In genomic region chr19:59239124-59239817, GRCm38 (mm10) we compare ENCODE assay signal across 7 mouse cellular contexts. TPM values are rescaled to one million over a fixed set of nuclear protein-coding genes. Genes with fewer than 3 reads are reported as not detected.
DNase-seq lines count a peak whose midpoint lies in the region; ATAC-seq and TF ChIP-seq lines count a peak whose summit lies in the region.

No protein-coding gene starts in this region.

- 19% methylated on average over 17 of the region's 17 CpGs for WGBS in kidney, adult 2 months
- WGBS in limb, embryonic 10.5 days, result 30% methylated on average over 17 of the region's 17 CpGs
- WGBS in midbrain, embryonic 16.5 days, result 23% methylated on average over 17 of the region's 17 CpGs

- no peak overlapping the region for H3K4me3 ChIP-seq in kidney, adult 2 months (ENCODE audit: insufficient read depth, low read depth, low read length)
- no peak overlapping the region for H3K4me3 ChIP-seq in limb, embryonic 10.5 days
- no peak overlapping the region for H3K4me3 ChIP-seq in midbrain, embryonic 16.5 days (ENCODE audit: low read depth, low read length)

- H3K9me3 ChIP-seq in limb, embryonic 10.5 days (replicated peaks), result no peaks in the 10 kb centered on the region
- H3K9me3 ChIP-seq in midbrain, embryonic 16.5 days (replicated peaks; ENCODE audit: control insufficient read depth, low read length, poor library complexity, severe bottlenecking), result no peaks in the 10 kb centered on the region

- no peaks in the 10 kb centered on the region for H3K36me3 ChIP-seq in kidney, adult 2 months (ENCODE audit: control insufficient read depth, insufficient read depth, low read length)
- H3K36me3 ChIP-seq in limb, embryonic 10.5 days, result no peaks in the 10 kb centered on the region
- H3K36me3 ChIP-seq in midbrain, embryonic 16.5 days (ENCODE audit: control insufficient read depth, insufficient read depth, low read length), result no peaks in the 10 kb centered on the region

- peak; percentile 69 for ATAC-seq in midbrain, embryonic 16.5 days

- DNase-seq in adrenal gland, adult 8-10 months, result peak; percentile 64
- peak; percentile 84 for DNase-seq in embryo, embryonic 9.5 days (ENCODE audit: extremely low spot score)
- DNase-seq in heart, adult 11 months, result peak; percentile 93
- peak; percentile 85 for DNase-seq in kidney, adult 2 months
- peak; percentile 94 for DNase-seq in limb, embryonic 10.5 days (ENCODE audit: low spot score)
- peak; percentile 58 to 88 for DNase-seq in spleen, adult 18-20 months

- no peak for TF ChIP-seq POLR2A in kidney, adult 2 months (IDR thresholded peaks at IDR 0.05; ENCODE audit: low read depth, low read length)

- H3K27me3 ChIP-seq in kidney, adult 2 months (replicated peaks; ENCODE audit: control insufficient read depth, insufficient read depth, low read length), result no peaks in the 10 kb centered on the region
- H3K27me3 ChIP-seq in limb, embryonic 10.5 days (ENCODE audit: low read depth, poor library complexity, severe bottlenecking), result peaks cover 3% of the 10 kb centered on the region
- no peaks in the 10 kb centered on the region; the same call in none of the 2 replicates for H3K27me3 ChIP-seq in midbrain, embryonic 16.5 days (ENCODE audit: control insufficient read depth, insufficient read depth, low read depth, low read length)

- H3K4me1 ChIP-seq in kidney, adult 2 months (ENCODE audit: control insufficient read depth, insufficient read depth, low read length), result no peaks in the 10 kb centered on the region
- H3K4me1 ChIP-seq in limb, embryonic 10.5 days, result no peaks in the 10 kb centered on the region; the same call in 1 of the 2 replicates
- H3K4me1 ChIP-seq in midbrain, embryonic 16.5 days (ENCODE audit: control insufficient read depth, insufficient read depth, low read length), result no peaks in the 10 kb centered on the region

- TF ChIP-seq CTCF in kidney, adult 2 months (conservative IDR thresholded peaks at IDR 0.05; ENCODE audit: insufficient read depth, insufficient read length, low read depth, low read length), result peak; percentile 100; the same call in 1 of the 2 replicates

- no peak overlapping the region for H3K9ac ChIP-seq in midbrain, embryonic 16.5 days (ENCODE audit: low read depth, low read length)

- no peak overlapping the region for H3K27ac ChIP-seq in kidney, adult 2 months (ENCODE audit: insufficient read depth, low read depth, low read length)
- H3K27ac ChIP-seq in limb, embryonic 10.5 days, result no peak overlapping the region
- no peak overlapping the region for H3K27ac ChIP-seq in midbrain, embryonic 16.5 days (ENCODE audit: low read length)

- no peak overlapping the region for H3K4me2 ChIP-seq in midbrain, embryonic 16.5 days (ENCODE audit: low read length)

RNA-seq across cellular contexts. Expression of gene Kcnk18, which starts 20.3 kb away (rescaled TPM):
- not detected for total RNA-seq in adrenal gland, adult 8-10 months (2022)
- not detected in 2 replicates for polyA plus RNA-seq in kidney, adult 2 months (2012; rRNA removed)
- polyA plus RNA-seq in limb, embryonic 10.5 days (2016; fragmentation: Nextera tagmentation; extraction: Ambion mirVana), result not detected in 2 replicates
- polyA plus RNA-seq in midbrain, embryonic 16.5 days (2015; fragmentation: Nextera tagmentation; extraction: Ambion mirVana), result 0.07 TPM in 1 of 2 replicates, not detected in the other

RNA-seq across cellular contexts. Expression of gene Slc18a2, which starts 21.4 kb away (rescaled TPM):
- total RNA-seq in adrenal gland, adult 8-10 months (2022), result 10 to 100 TPM; 15.3 to 29.0 (median 22.7) TPM
- polyA plus RNA-seq in kidney, adult 2 months (2012; rRNA removed), result 0.86 and 1.6 TPM in 2 replicates
- 7.5 and 9.7 TPM in 2 replicates for polyA plus RNA-seq in limb, embryonic 10.5 days (2016; fragmentation: Nextera tagmentation; extraction: Ambion mirVana)
- 28.7 and 30.0 TPM in 2 replicates for polyA plus RNA-seq in midbrain, embryonic 16.5 days (2015; fragmentation: Nextera tagmentation; extraction: Ambion mirVana)
